Mouse (Mus musculus) layer of hippocampus, adult 9-11 months (tissue): Measurements from ENCODE around the gene Ppip5k2.
"Not testable (repeated sequence)": the region's sequence is repeated elsewhere in the genome, so short reads cannot be mapped to it uniquely, and the experiment has no call there.

ENCODE experiments used
- DNase-seq: peaks from one replicate; pipeline ENCODE4 v3.0.0; 2022

The Ppip5k2 gene

DNA sequence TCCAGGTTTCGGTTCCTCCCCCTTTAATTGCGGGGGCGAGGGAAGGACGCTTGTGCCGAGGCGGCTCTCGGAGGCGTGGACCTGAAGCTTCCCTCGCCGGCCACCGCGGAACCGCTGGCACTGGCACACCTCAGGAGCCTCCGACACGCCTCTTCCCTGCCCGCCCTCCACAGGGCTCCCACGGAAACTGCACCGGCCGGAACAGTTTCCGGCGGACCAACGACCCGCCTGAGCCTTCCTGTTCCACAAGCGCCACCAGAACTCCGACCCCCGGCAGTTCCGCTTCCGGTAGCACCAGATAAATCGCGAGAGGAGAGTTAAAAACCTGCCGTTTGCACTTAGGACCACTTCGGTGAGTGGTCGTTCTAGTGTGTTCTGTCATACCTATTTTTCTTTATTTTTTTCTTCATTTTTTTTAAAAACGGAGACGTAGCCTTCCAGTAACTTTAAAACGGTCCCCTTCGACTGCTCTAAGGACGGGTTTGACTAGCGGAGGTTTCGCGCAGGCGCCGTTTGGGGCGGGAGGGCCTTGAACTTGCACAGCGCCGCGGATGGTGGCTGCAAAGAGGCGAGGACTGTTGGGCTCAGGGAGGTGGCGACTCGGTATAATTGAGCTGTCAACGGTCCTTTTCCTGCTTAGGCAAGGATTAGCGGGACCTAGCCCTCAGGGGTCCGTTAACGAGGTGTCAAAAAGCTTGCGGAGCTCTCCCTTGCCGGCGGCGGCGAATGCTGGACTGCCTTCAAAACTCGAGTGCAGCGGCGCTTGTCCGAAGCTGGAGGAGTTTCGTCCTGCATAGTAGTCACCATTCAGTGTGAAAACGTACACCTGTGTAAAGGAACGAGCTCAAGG lies at the start of gene Ppip5k2, which contains the start of gene Gin1:
TSS of gene Ppip5k2 (minus strand) at position 508 of the 850 bp plus-strand sequence.
TSS of gene Gin1 (plus strand) at position 269 of the 850 bp plus-strand sequence.
- DNase-seq, result peak; percentile 94

DNA sequence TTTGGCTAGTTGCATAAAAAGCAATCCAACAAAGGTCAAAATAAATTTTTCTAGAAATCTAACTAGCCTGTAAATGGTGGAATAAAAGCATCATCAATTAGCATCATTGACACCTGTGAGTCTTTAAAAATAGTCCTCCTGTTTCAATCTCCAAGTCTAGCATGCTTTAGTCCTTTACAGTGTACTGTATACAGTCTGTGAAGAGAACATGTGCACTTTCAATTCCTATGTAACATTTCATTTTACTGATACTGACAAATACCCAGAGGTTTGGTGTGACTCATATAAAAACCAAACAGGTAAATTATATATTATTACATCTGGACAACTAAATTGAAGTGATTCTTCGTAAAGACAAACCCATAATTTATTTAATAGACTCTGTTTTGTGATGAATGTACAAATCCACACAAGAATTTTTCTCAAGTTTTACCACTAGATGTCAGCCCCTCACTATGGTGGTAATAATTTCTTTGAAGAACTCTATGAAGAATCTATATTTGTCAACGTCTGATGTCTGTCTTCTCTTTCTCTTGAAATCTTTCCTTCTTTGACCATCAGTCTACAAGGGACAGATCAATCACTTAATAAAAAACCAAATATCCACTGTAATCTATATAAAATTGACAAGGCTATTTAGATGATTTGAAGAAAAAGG lies 39.2 kb upstream of the Ppip5k2 start:
- DNase-seq, result no peak

DNA sequence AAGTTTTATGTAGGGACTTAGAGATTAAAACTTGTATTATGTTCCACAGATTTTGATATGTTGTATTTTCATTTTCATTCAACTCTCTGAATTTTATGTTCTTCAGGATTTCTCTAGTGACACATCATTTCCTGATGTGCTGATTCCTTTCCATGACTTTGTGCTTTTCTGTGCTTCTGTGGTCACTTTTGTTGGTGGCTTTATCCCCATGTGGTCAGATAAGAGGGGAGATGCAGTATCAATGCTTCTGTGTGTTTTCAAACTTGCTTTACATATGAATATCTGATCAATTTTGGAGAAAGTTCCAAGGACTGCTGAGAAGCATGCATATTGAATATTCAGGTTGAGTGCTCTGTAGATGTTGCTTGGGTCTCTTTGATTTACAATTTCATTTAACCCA lies 34.3 kb upstream of the Ppip5k2 start:
- no peak for DNase-seq

DNA sequence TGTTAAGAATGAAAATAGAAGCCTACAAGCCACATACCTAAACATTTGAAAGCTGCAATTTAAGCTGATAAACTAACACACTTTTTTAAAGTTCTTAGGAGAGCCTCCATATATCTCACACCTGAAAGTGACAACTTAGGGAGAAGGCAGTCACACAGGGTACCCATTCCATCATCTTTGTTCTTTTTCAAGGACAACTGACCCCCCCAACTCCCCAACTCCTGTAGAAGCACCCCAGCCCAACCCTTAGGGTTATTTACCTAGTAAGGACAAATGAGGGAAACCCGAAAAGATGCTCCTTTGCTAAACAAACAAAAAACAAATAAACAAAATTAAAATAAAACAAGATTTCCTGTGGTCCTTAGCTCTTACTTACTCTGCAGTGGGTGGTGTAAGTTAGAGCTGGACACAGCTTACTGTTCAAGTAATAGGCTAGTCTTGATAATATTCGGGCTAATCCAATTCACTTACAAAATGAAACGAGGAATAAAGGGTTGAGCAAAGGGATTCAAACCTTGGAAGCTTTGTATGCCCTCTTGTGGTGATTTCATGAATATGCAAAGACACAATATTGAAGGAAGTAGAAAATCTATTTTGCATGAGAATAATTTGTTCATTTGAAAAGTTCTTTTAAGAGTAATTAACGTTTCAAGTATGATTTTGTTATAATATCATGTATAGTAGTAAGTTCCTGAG lies 32.1 kb upstream of the Ppip5k2 start:
- DNase-seq, result no peak

DNA sequence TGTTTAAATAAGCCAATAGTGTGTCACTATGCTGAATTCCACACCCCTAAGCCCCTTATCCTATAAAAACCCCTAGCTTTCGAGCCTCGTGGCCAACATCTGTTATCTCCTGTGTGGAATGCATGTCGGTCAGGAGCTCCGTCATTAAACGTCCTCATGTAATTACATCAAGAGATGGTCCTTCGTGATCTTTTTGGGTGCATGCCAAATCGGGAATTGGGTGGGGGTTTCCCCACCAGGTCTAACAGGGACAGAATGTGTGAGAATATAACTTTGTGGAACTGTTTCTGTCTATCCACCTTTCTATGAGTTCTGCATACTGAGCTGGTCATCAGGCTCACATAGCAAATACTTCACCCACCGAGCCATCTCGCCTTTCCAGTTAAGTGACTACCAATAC lies 25.7 kb upstream of the Ppip5k2 start:
- DNase-seq, result no peak

DNA sequence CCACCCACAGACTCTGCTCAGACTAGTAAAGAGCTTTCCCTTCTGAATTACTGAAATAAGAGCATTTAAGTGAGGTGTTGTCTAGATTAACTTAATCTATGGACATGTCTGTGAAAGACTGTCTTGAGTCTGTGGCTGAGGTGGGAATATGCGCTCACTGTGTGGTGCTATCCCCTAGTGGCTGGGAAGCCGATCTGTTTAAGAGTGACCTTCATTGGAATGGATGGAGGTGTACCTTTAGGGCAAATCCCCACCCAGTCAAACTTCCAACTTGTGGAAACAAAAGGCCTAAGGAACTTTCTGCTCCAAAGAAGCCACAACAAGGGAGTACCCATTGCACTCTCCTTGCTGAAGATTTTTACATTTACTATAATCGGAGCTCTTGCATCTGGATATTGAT lies 23.9 kb upstream of the Ppip5k2 start:
- DNase-seq, result no peak

DNA sequence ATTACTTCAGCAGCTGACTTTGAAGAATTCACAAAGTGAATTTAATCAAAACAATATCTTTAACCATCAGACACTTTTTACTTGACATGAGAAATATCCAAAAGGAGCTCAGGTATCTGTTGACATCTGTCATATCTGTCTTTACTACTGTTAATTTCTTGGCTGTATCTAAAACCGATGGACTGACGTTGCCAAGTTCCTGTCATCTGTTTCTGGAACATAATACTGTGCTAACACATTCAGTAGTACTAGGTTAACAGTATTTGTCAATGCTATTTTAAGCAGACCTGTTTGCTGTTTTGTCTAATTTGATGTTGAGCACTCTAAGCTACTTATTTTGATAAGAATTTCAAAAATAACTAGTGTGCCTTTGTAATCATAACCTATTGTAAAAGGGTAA lies 18.3 kb upstream of the Ppip5k2 start:
- no peak for DNase-seq

DNA sequence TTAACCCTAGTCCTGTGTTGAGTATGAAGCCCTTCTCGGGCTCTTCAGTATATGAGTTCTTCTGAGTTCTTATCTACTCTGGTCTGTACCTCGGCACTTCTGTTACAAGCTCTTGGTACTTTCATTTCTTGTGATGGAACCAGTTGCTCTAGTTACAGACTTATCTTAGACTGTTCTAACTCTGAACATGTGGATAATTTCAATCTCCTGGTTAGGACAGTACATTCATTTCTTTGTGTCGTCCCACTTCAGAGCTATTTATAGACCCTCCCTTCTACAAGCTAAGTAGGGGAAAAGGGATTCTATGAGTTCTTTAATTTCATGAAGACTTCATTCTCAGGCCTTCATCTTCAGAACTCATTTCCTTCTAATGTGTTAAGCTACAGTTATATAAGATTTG lies 17.5 kb upstream of the Ppip5k2 start:
- DNase-seq, result no peak

DNA sequence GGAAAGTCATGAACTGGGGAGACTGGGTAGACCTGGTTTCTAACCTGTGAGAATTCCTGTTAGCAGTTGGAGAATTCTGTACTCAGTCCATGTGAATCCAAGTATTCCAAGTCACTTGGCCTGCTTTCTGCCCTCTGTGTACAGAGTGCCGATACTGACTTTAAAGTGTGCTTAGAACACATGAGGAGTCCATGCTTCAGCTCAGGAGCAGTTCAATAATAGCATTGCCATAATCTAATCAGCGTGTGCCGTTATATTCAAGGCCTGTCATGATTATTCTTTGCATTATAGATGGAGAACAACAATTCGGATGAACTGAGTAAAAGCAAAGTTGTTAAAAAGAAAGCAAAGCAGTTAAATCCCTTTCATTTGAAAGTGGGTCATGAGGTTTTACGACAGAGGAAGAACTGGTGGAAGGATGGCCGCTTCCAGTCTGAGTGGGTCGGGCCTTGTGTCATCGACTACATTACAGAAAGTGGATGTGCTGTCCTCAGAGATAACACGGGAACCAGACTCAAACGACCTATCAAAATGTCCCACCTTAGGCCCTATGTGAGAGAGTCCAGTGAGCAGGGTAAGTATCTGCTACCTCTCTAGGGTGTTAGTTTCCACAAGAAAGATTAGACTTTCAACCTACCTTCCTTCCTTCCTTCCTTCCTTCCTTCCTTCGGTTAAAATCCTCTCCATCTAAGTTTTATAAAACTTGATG lies 15.6 kb upstream of the Ppip5k2 start:
- no peak for DNase-seq

DNA sequence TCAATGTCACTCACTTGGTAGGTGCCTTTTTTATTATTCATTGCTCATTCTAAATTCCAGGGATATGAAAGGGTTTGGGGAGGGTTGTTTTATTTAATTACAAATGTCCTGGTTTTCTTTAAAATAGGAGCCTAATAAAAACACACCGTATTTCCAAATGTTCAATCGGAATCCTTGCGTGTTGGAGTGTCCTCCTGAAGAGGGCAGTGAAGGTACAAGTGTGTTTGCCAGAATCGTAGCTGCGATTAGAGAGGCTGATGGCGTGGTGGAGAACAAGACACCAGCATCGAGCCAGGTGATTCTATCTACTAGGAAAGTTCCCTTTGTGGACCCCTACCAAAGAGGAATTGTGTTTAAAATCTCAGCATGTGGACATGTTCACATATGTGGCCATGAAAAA lies 14.7 kb upstream of the Ppip5k2 start:
- DNase-seq, result no peak

DNA sequence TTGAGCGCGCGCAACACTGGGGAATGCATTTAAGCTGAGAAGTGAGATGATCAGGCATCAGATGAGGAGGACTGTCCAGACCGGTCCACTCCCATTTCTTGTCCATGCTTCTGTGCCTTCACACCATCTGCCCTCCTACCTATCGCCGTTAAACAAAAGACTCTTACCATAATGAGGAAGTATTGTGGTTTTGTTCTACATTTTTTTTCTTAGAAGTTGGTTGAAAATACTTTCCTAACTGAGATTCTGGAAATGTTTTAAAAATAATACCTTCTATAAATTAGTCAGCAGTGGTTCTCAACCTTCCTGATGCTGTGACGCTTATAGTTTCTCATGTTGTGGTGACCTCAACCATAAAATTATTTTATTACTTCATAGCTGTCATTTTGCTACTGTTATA lies 11.5 kb upstream of the Ppip5k2 start:
- no peak for DNase-seq

DNA sequence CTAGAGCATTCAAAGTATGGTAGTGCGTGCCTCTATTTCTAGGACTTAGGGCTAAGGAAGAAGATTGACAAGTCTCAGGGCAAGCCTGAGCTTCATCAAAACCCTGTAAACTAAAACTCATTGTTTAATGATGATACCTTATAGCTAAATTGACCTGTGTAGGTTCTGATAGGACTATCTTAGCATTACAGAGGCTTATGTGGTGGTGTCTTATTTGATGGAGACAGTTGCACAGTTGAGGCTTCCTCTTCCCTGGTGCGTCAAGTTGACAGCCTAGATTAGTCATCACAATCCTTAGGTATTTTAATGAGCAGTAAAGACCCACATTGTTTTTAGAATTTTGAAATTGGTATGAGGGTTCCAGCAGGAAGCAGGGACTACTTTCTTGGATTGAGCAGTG lies 3.8 kb upstream of the Ppip5k2 start:
- DNase-seq, result no peak

DNA sequence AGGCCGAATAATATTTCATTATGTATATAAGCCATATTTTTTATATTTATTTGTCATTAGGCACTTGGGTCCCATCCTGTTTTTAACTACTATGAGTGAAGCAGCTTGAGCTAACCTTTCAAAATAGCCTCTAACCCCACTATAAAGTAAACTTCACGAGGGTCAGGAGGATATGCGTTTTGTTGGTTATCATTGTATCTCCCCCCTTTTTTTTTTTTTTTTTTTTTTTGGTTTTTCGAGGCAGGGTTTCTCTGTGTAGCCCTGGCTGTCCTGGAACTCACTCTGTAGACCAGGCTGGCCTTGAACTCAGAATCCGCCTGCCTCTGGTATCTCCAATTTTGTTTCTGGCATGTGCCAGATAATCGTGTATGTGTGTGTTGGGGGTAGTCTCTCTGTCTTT lies 3.2 kb upstream of the Ppip5k2 start:
- no peak for DNase-seq

DNA sequence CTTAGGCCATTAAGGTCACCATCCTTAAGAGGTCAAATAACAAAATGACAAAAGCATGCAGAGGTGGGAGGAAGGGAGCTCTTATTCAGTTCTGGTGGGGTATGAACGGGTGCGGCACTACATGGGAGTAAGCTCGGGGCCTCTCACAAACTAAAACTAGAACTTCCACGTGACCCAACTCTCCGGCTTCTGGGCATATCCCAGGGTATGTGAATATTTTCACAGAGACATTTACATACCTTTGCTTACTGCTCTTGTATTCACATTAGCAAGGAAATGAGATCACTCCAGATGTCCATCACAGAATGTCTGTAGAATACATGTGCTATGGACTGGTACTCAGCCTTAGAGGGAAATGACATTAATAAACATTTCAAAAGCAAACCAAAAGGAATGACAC lies 1.5 kb upstream of the Ppip5k2 start:
- DNase-seq, result no peak

DNA sequence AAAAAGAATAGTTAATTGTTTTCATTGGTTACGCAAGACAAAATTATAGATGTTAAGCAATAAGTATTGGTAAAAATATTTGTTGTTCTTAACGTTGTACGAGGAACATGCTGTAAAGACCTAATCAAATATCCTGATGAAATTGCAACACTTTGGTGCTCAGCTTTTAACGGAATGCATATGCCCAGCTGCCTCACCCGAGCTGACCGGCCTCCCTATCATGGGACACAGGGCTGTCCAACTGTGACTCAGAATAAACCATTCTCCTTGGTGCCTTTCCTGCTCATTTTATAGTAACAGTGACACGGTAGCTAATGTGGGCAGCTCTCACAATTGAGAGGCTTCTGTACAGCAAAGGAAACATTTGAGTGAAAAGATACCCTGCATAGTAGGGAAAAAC lies 907 bp upstream of the Ppip5k2 start:
- no peak for DNase-seq

DNA sequence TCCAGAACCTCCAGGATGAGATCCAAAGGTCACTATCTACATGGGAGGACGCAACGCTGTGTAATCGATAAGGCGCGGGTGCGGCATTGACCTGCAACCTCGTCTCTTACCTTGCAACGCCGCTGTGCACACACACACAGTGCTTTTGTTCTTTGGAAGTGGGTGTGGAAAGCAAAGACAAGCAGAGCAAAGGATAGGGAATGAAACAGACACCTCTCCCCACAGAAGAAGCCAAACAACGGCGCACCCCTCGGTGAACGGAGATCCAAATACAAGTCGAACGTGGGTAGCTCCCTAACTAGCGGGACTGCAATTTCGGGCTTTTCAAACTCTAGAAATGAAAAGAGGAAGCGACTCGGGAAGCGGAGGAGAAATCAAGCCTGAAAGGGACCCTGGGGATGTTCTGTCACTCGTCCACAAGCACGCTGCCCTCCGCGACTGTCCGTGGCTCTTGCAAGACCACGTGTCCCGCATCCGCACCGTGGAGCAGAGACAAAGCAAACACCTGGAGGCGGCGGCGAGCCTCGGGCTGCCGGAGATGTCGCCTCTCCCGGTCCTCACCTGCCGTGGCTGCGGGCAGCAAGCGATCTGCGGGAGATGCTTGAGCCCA lies 812 bp downstream of the Ppip5k2 start:
- DNase-seq, result peak; percentile 10

DNA sequence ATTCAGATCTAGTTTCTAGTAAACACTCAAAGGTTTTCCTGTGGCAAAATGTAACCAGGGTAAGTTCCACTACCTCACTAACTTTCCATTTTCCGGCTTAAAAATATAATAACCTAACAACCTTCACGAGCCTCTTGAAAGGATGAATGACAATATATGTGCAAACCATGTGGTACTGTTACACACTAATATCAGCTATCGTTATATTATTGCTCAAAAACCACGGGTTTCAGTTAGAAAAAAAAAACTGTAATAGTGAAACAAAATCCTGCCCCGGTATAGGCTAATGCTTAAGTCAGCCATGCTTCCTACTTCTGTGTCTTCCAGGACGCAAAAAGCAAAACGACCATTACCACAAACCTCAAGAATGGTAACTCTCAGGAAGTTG lies 1.3 kb downstream of the Ppip5k2 start:
- no peak for DNase-seq

DNA sequence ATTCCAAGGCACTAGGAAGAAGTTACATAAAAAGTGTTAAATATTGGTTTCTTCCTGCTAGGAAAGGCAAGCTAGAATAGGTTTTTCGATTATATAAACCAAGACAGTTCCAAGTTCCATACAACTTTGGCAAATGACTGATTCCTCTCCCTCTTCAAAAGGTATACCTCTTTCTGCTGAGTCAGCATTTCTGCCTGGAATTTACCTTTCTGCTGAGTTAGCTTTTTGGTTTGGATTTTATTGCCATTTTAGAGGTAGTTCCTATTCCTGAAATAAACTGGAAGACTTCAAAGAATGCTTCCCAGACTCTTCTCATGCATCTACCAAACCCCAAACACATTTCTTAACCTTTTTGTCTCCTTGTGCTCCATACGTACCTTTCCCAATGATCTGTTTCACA lies 2.1 kb downstream of the Ppip5k2 start:
- no peak for DNase-seq

DNA sequence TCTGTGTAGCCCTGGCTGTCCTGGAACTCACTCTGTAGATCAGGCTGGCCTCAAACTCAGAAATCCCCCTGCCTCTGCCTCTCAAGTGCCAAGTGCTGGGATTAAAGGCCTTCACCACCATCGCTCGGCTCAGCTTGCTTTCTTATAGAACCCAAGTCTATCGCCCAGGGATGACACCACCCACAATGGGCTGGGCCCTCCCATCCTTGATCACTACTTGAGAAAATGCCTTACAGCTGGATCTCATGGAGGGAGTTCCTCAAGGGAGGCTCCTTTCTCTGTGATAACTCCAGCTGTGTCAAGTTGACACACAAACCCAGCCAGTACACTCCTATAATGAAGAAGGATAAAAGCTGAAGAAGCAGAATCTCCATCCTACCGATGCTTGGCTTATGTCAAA lies 4.5 kb downstream of the Ppip5k2 start:
- DNase-seq, result not testable (repeated sequence)

DNA sequence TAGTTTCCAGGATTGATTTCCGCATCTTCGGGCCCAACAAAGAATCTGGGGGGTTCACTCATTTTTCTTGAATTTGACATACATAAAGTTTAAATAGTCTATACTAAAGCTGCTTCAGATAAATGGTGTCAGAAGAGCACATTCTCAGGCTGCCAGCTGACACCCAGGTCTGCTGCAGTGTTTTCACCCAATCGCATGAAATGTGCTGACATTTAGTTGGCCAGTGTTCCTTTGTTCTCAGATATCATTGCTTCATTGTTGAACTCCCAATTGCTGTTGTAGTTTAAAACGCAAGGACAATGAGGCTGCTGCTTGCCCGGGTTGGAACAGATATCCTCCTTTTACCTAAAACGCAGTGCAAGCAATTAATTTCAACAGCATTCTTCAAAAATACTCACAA lies 8.7 kb downstream of the Ppip5k2 start:
- peak; percentile 10 for DNase-seq

DNA sequence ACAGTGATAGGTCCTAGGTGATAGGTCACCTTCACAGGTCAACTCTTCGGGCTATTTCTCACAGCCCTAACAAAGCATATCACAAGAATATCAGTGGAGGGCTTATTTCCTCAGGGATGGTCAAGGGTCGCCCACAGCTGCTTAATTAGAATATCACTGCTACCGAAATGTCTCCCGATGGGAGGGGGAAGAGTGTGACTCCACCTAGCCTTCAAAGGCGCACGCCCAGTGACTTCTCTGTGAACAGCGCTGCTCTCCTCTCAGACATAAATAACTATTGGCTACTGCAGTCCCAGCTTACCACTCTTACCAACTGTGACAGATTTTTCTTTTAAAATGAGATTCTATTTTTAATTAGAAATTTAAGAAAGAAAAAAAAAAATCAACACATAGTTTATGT lies 9.6 kb downstream of the Ppip5k2 start:
- DNase-seq, result no peak

DNA sequence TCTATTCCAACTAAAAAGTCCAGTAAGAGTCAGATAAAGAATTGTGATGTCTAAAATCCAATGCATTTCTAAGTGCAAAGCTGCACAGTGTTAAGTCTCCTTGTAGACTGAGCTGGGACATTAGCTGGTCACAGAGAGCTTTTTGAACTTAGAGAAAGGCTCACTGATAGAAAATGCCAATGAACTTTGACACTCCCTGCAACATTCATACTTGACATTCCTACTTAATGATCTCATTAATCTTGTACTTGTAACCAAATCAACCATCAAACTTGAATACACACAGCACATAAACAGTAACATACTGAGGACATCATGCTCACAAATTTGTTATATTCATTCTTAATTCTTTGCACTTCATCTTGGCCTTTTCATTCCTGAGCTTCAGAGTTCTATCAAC lies 10.4 kb downstream of the Ppip5k2 start:
- no peak for DNase-seq

DNA sequence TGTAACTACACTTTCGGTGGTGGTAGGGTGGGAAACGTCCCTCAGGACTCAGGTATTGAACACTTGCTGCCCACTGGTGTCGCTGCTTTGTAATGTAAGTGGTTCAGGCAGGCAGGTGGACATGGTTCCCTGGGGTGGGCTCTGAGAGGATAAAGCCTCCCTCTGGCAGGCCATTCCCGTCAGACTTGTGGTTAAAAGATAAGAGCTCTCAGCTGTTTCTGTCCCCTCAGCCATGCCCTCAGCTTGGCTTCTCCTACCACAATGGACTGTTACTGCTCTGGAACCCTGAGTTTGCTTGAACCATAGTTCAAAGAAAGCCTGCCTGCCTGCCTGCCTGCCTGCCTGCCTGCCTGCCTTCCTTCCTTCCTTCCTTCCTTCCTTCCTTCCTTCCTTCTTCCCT lies 15.8 kb downstream of the Ppip5k2 start:
- no peak for DNase-seq
